Mouse (Mus musculus): Measurements from ENCODE around the gene Rarb. TPM values are rescaled to one million over a fixed set of nuclear protein-coding genes. Genes with fewer than 3 reads are reported as not detected.

The Rarb gene
- polyA plus RNA-seq, 1 experiment from 2014 or later, result 2.2 TPM

DNA sequence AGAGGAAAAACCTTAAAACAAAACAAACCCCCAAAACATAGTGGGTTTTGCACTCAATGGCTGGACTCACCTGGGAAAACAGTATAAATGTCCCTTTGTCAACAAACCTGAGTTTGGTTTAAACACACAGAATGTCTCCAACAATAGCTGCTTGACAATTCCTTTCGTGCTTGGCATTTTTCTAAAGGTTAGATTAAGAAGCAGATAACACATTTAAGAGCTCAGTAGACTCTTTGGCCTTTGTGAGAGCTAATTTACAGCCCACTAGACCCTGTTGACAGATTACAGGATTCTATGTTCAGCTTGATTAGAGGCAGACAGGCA is 264.7 kb downstream of the Rarb start:
- H3K9ac ChIP-seq (replicated peaks), result no peak overlapping the region
- H3K4me1 ChIP-seq (ENCODE audit: insufficient read depth), result peaks cover 5% of the 10 kb centered on the region; the same call in 1 of the 2 replicates
- no peak for DNase-seq
- no peaks in the 10 kb centered on the region for H3K27me3 ChIP-seq (ENCODE audit: insufficient read depth, low read length)
- H3K4me3 ChIP-seq (ENCODE audit: low read depth, low read length), result no peak overlapping the region
- H3K27ac ChIP-seq (ENCODE audit: low read depth), result no peak overlapping the region
- no peaks in the 10 kb centered on the region for H3K9me3 ChIP-seq (ENCODE audit: low read length)
- ATAC-seq, result no peak
- TF ChIP-seq EP300 (IDR thresholded peaks at IDR 0.05; ENCODE audit: low read depth) (no peak), CTCF (IDR thresholded peaks at IDR 0.05; ENCODE audit: low read depth) (no peak)
- H3K4me2 ChIP-seq (ENCODE audit: low read depth, low read length), result no peak overlapping the region
- no peaks in the 10 kb centered on the region for H3K36me3 ChIP-seq (replicated peaks; ENCODE audit: insufficient read depth, low read length)
- WGBS (ENCODE audit: insufficient replicate concordance), result 50% methylated on average over 1 of the region's 1 CpGs

DNA sequence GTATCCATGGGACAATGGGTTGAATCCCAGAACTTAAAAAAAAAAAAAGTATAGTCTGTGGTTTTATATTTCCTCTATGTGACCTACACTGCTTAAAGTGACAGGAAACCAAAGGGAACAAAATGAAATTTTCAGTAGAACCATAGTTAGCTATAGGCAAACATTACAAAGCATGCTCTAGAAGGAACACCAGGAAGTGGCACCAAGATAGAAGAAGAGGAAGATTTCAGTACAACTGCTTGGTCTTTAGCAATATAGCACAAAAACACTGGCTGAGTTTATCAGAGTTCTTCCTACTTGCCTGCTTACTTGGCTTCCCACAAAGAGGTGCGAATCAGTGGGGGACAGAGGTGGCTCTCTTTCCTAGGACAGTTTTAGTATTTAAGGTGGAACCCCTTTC is 266.7 kb downstream of the Rarb start:
- DNase-seq (no peak), ATAC-seq (no peak)
- Histone ChIP-seq H3K9me3 (ENCODE audit: low read length) (no peaks in the 10 kb centered on the region), H3K27me3 (ENCODE audit: insufficient read depth, low read length) (no peaks in the 10 kb centered on the region), H3K36me3 (replicated peaks; ENCODE audit: insufficient read depth, low read length) (no peaks in the 10 kb centered on the region), H3K9ac (replicated peaks) (no peak overlapping the region), H3K4me2 (ENCODE audit: low read depth, low read length) (no peak overlapping the region), H3K4me3 (ENCODE audit: low read depth, low read length) (no peak overlapping the region), H3K4me1 (ENCODE audit: insufficient read depth) (peaks cover 5% of the 10 kb centered on the region; the same call in 1 of the 2 replicates), H3K27ac (ENCODE audit: low read depth) (no peak overlapping the region)
- TF ChIP-seq CTCF (IDR thresholded peaks at IDR 0.05; ENCODE audit: low read depth) (no peak), EP300 (IDR thresholded peaks at IDR 0.05; ENCODE audit: low read depth) (no peak)
- WGBS (ENCODE audit: insufficient replicate concordance), result 22% methylated on average over 1 of the region's 1 CpGs

DNA sequence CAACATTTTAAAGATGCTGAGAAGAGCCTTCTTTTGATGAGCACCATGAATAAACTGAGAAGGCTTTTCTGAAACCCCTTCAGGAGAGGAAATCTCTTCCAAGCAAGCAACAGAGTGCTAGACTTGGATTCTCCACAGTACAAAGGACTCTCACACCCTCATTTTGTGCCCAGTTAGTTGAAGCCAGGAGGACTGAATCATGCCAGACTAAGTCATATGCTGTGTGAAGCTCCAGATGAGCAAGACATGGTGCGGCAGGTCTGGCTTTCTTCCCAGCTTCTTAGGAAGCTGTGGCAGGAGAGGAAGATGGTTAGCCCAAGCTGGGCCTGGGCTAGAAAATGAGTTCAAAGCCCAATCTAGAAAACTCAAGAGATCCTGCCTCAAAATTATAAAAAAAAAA is 267.1 kb downstream of the Rarb start:
- H3K9me3 ChIP-seq (ENCODE audit: low read length), result no peaks in the 10 kb centered on the region
- no peak for ATAC-seq
- H3K27me3 ChIP-seq (ENCODE audit: insufficient read depth, low read length), result no peaks in the 10 kb centered on the region
- peaks cover 5% of the 10 kb centered on the region; the same call in 1 of the 2 replicates for H3K4me1 ChIP-seq (ENCODE audit: insufficient read depth)
- H3K9ac ChIP-seq (replicated peaks), result no peak overlapping the region
- WGBS (ENCODE audit: insufficient replicate concordance), result 74% methylated on average over 1 of the region's 1 CpGs
- no peak overlapping the region for H3K4me3 ChIP-seq (ENCODE audit: low read depth, low read length)
- H3K36me3 ChIP-seq (replicated peaks; ENCODE audit: insufficient read depth, low read length), result no peaks in the 10 kb centered on the region
- TF ChIP-seq EP300 (IDR thresholded peaks at IDR 0.05; ENCODE audit: low read depth) (no peak), CTCF (IDR thresholded peaks at IDR 0.05; ENCODE audit: low read depth) (no peak)
- no peak overlapping the region for H3K27ac ChIP-seq (ENCODE audit: low read depth)
- DNase-seq, result no peak
- no peak overlapping the region for H3K4me2 ChIP-seq (ENCODE audit: low read depth, low read length)

DNA sequence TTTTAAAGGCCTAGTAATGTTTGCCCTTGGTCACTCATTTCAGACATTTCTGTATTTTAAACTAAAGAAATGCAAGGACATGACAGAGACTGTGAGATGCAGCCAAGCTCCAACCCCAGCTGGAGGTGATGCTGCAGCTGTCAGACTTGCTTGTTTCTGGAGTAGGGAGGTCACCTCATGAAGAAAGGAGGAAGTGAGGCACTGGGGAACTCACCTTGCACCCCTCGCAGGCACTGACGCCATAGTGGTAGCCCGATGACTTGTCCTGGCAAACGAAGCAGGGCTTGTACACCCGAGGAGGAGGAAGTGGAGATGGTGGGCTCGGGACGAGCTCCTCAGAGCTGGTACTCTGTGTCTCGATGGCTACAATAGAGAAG is 270.8 kb downstream of the Rarb start:
- no peak overlapping the region for H3K4me2 ChIP-seq (ENCODE audit: low read depth, low read length)
- WGBS (ENCODE audit: insufficient replicate concordance), result 62% methylated on average over 8 of the region's 8 CpGs
- no peak overlapping the region for H3K9ac ChIP-seq (replicated peaks)
- H3K9me3 ChIP-seq (ENCODE audit: low read length), result no peaks in the 10 kb centered on the region
- H3K36me3 ChIP-seq (replicated peaks; ENCODE audit: insufficient read depth, low read length), result no peaks in the 10 kb centered on the region
- H3K27ac ChIP-seq (ENCODE audit: low read depth), result no peak overlapping the region
- no peak overlapping the region for H3K4me3 ChIP-seq (ENCODE audit: low read depth, low read length)
- DNase-seq, result no peak
- ATAC-seq, result no peak
- no peaks in the 10 kb centered on the region; the same call in 1 of the 2 replicates for H3K4me1 ChIP-seq (ENCODE audit: insufficient read depth)
- TF ChIP-seq CTCF (IDR thresholded peaks at IDR 0.05; ENCODE audit: low read depth) (no peak), EP300 (IDR thresholded peaks at IDR 0.05; ENCODE audit: low read depth) (no peak)
- H3K27me3 ChIP-seq (ENCODE audit: insufficient read depth, low read length), result no peaks in the 10 kb centered on the region

DNA sequence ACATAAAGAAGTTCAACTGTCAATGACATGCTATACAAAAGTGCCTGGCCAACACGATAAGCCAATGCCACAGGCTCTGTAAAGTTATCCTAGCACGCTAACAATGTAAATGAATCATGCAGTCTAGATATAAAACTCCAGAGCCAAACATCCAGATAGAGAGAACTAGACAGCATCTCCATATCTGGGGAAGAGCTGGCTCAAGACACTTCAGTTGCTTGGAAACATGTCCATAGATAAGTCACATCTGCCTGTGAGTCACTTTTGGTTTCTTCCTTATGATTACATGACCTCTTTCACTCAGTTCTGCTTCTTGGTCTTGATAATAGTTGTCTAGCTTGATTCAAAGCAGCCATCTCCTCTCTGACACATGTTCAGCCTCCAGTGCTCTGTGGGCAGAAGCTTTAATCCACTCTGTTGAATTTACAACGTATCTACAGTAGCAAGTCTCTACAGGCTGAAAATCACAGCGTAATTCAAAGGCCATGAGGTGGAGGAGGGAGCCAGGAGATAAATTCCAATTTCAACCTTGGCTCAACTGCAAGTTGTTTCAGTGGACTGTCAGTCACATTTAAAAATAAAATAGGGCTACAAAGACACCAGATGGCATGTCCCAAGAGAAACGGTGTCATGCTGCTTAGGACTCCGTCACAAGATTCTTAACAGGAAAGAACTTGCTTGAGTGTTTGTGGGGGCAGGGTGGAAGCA is 271.3 kb downstream of the Rarb start:
- H3K9me3 ChIP-seq (ENCODE audit: low read length), result no peaks in the 10 kb centered on the region
- no peak overlapping the region for H3K4me2 ChIP-seq (ENCODE audit: low read depth, low read length)
- H3K27ac ChIP-seq (ENCODE audit: low read depth), result no peak overlapping the region
- WGBS (ENCODE audit: insufficient replicate concordance), result 69% methylated on average over 6 of the region's 6 CpGs
- no peaks in the 10 kb centered on the region for H3K4me1 ChIP-seq (ENCODE audit: insufficient read depth)
- TF ChIP-seq CTCF (IDR thresholded peaks at IDR 0.05; ENCODE audit: low read depth) (no peak), EP300 (IDR thresholded peaks at IDR 0.05; ENCODE audit: low read depth) (no peak)
- H3K9ac ChIP-seq (replicated peaks), result no peak overlapping the region
- no peak for DNase-seq
- no peaks in the 10 kb centered on the region for H3K27me3 ChIP-seq (ENCODE audit: insufficient read depth, low read length)
- no peak for ATAC-seq
- H3K4me3 ChIP-seq (ENCODE audit: low read depth, low read length), result no peak overlapping the region
- no peaks in the 10 kb centered on the region for H3K36me3 ChIP-seq (replicated peaks; ENCODE audit: insufficient read depth, low read length)

DNA sequence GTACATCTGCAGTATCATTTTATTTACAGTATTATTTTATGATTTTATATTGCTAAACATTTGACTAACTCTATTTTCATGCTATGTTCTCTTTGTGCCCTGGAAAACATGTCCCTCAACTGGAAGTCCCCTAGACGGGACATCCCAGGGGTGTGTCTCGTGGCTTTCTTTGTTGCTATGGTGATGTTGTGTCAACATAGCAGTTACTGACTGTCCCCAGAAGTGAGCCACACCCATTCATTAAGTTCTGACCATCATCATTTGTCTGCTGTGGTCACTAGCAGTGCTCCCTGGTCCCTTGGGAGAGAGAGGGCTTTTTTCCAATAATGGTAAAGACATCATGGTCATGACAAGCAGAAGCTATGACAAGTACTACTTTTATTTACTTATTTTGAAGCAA is 274.0 kb downstream of the Rarb start:
- Histone ChIP-seq H3K9me3 (ENCODE audit: low read length) (no peaks in the 10 kb centered on the region), H3K4me2 (ENCODE audit: low read depth, low read length) (no peak overlapping the region), H3K4me3 (ENCODE audit: low read depth, low read length) (no peak overlapping the region), H3K27me3 (ENCODE audit: insufficient read depth, low read length) (no peaks in the 10 kb centered on the region), H3K27ac (ENCODE audit: low read depth) (no peak overlapping the region), H3K4me1 (ENCODE audit: insufficient read depth) (no peaks in the 10 kb centered on the region), H3K9ac (replicated peaks) (no peak overlapping the region), H3K36me3 (replicated peaks; ENCODE audit: insufficient read depth, low read length) (no peaks in the 10 kb centered on the region)
- no peak for ATAC-seq
- WGBS (ENCODE audit: insufficient replicate concordance), result 52% methylated on average over 2 of the region's 2 CpGs
- TF ChIP-seq EP300 (IDR thresholded peaks at IDR 0.05; ENCODE audit: low read depth), result no peak
- TF ChIP-seq CTCF (IDR thresholded peaks at IDR 0.05; ENCODE audit: low read depth), result no peak
- no peak for DNase-seq
